In genomic region chr8:107960878-107961277, GRCm38 (mm10) we compare ENCODE assay signal across 13 mouse cellular contexts. TPM values are rescaled to one million over a fixed set of nuclear protein-coding genes. Genes with fewer than 3 reads are reported as not detected.
DNase-seq lines count a peak whose midpoint lies in the region; ATAC-seq and TF ChIP-seq lines count a peak whose summit lies in the region.
"Had no signal": no experiment of that assay in that cellular context is flagged by ENCODE, and none has a peak within 500 bp of the region (broad histone marks: within the 10 kb centered on the region; RNA-seq: fewer than 3 reads in every experiment).

No protein-coding gene starts in this region.

- no peak for TF ChIP-seq POLR2A in cerebellum, adult 2 months (IDR thresholded peaks at IDR 0.05; ENCODE audit: borderline replicate concordance, insufficient read depth, low read length)

- H3K4me2 ChIP-seq in intestine, embryonic 14.5 days (ENCODE audit: low read length) = peak overlapping the region; percentile 26
- H3K4me2 ChIP-seq in intestine, embryonic 16.5 days (ENCODE audit: low read depth, low read length) = no peak overlapping the region
- no peak overlapping the region for H3K4me2 ChIP-seq in embryonic facial prominence, embryonic 11.5 days (ENCODE audit: low read depth, low read length)
- peak overlapping the region; percentile 25; the same call in 1 of the 2 replicates for H3K4me2 ChIP-seq in embryonic facial prominence, embryonic 15.5 days (replicated peaks)
- H3K4me2 ChIP-seq in midbrain, postnatal 0 days (ENCODE audit: low read depth, low read length, poor library complexity, severe bottlenecking) = peak overlapping the region; percentile 18
- H3K4me2 ChIP-seq: liver, embryonic 13.5 days had no signal

- peaks cover 10% of the 10 kb centered on the region; the same call in 1 of the 2 replicates for H3K4me1 ChIP-seq in intestine, embryonic 14.5 days (replicated peaks; ENCODE audit: control insufficient read depth, insufficient read depth, low read length)
- H3K4me1 ChIP-seq in intestine, embryonic 16.5 days (ENCODE audit: control insufficient read depth, insufficient read depth, low read length) = no peaks in the 10 kb centered on the region
- no peaks in the 10 kb centered on the region; the same call in 1 of the 2 replicates for H3K4me1 ChIP-seq in embryonic facial prominence, embryonic 11.5 days (ENCODE audit: control insufficient read depth, insufficient read depth, low read length)
- peaks cover 6% of the 10 kb centered on the region; the same call in 1 of the 2 replicates for H3K4me1 ChIP-seq in embryonic facial prominence, embryonic 15.5 days
- 0 out of 2 replicates have a peak, but pooled peaks cover 3% of the 10 kb centered on the region for H3K4me1 ChIP-seq in midbrain, postnatal 0 days (ENCODE audit: insufficient read depth, low read length)
- H3K4me1 ChIP-seq in cerebellum, adult 2 months (ENCODE audit: control insufficient read depth, insufficient read depth, low read length) = no peaks in the 10 kb centered on the region
- H3K4me1 ChIP-seq: liver, embryonic 13.5 days had no signal

- no peak for ATAC-seq in intestine, embryonic 14.5 days (replicated peaks; ENCODE audit: low FRiP score, low TSS enrichment, low read depth)
- ATAC-seq in intestine, embryonic 16.5 days = no peak
- ATAC-seq in embryonic facial prominence, embryonic 11.5 days (replicated peaks; ENCODE audit: insufficient number of reproducible peaks, low FRiP score, low TSS enrichment, low read depth) = no peak
- ATAC-seq in embryonic facial prominence, embryonic 15.5 days (ENCODE audit: insufficient number of reproducible peaks, low FRiP score, low TSS enrichment, low read depth) = no peak
- ATAC-seq in midbrain, postnatal 0 days (ENCODE audit: low FRiP score) = 0 out of 2 replicates have a peak, but pooled peaks have one; percentile 41
- ATAC-seq: CD4-positive, CD25-positive, alpha-beta regulatory T cell, adult 4 months had no signal

- no peaks in the 10 kb centered on the region for H3K27me3 ChIP-seq in intestine, embryonic 14.5 days (replicated peaks; ENCODE audit: control insufficient read depth, insufficient read depth, low read length)
- H3K27me3 ChIP-seq in intestine, embryonic 16.5 days (replicated peaks; ENCODE audit: control insufficient read depth, insufficient read depth, low read length) = no peaks in the 10 kb centered on the region
- H3K27me3 ChIP-seq in embryonic facial prominence, embryonic 11.5 days (ENCODE audit: control insufficient read depth, insufficient read depth, low read length) = no peaks in the 10 kb centered on the region
- H3K27me3 ChIP-seq in embryonic facial prominence, embryonic 15.5 days = peaks cover 3% of the 10 kb centered on the region; the same call in 1 of the 2 replicates
- H3K27me3 ChIP-seq in midbrain, postnatal 0 days (ENCODE audit: insufficient read depth, low read length) = no peaks in the 10 kb centered on the region
- no peaks in the 10 kb centered on the region; the same call in 1 of the 2 replicates for H3K27me3 ChIP-seq in cerebellum, adult 2 months (ENCODE audit: control insufficient read depth, insufficient read depth, low read length)
- H3K27me3 ChIP-seq: liver, embryonic 13.5 days had no signal

- DNase-seq in intestine, embryonic 14.5 days (ENCODE audit: low spot score) = no peak
- DNase-seq in embryonic facial prominence, embryonic 11.5 days (ENCODE audit: low spot score) = no peak
- no peak for DNase-seq in midbrain, postnatal 0 days (ENCODE audit: low spot score)
- no peak for DNase-seq in layer of hippocampus, adult 9-10 months (ENCODE audit: low spot score)
- DNase-seq in cerebellum, adult 2 months = no peak
- DNase-seq: cerebellum, postnatal 10 days; gastrocnemius, postnatal 36 days; kidney, adult 11 months; liver, embryonic 13.5 days; thymus, postnatal 36 days had no signal

- H3K9ac ChIP-seq in intestine, embryonic 14.5 days (ENCODE audit: low read length) = no peak overlapping the region
- H3K9ac ChIP-seq in intestine, embryonic 16.5 days (ENCODE audit: low read depth, low read length) = no peak overlapping the region
- no peak overlapping the region for H3K9ac ChIP-seq in embryonic facial prominence, embryonic 11.5 days (replicated peaks; ENCODE audit: low read length)
- no peak overlapping the region for H3K9ac ChIP-seq in embryonic facial prominence, embryonic 15.5 days
- peak overlapping the region; percentile 14; the same call in 1 of the 2 replicates for H3K9ac ChIP-seq in midbrain, postnatal 0 days (replicated peaks; ENCODE audit: low read length, poor library complexity, severe bottlenecking)
- H3K9ac ChIP-seq: liver, embryonic 13.5 days had no signal

- 36% methylated on average over 8 of the region's 8 CpGs for WGBS in intestine, embryonic 14.5 days
- 39% methylated on average over 8 of the region's 8 CpGs for WGBS in intestine, embryonic 16.5 days
- WGBS in embryonic facial prominence, embryonic 11.5 days = 50% methylated on average over 8 of the region's 8 CpGs
- 19% methylated on average over 8 of the region's 8 CpGs for WGBS in embryonic facial prominence, embryonic 15.5 days
- 35% methylated on average over 8 of the region's 8 CpGs for WGBS in midbrain, postnatal 0 days
- 56% methylated on average over 8 of the region's 8 CpGs for WGBS in cerebellum, adult 2 months

- no peak overlapping the region for H3K4me3 ChIP-seq in intestine, embryonic 14.5 days (ENCODE audit: low read depth, low read length)
- no peak overlapping the region for H3K4me3 ChIP-seq in intestine, embryonic 16.5 days (ENCODE audit: low read length)
- H3K4me3 ChIP-seq in embryonic facial prominence, embryonic 11.5 days (ENCODE audit: low read depth, low read length) = no peak overlapping the region
- H3K4me3 ChIP-seq in embryonic facial prominence, embryonic 15.5 days (replicated peaks) = no peak overlapping the region
- H3K4me3 ChIP-seq in midbrain, postnatal 0 days (ENCODE audit: low read depth, low read length) = no peak overlapping the region
- H3K4me3 ChIP-seq in cerebellum, adult 2 months (replicated peaks; ENCODE audit: insufficient read depth, low read depth, low read length) = no peak overlapping the region
- H3K4me3 ChIP-seq: liver, embryonic 13.5 days had no signal

- no peak for TF ChIP-seq CTCF in midbrain, postnatal 0 days (IDR thresholded peaks at IDR 0.05)
- TF ChIP-seq CTCF in cerebellum, adult 2 months (IDR thresholded peaks at IDR 0.05; ENCODE audit: borderline replicate concordance, insufficient read depth, low read depth, low read length) = no peak

- H3K9me3 ChIP-seq in intestine, embryonic 14.5 days (ENCODE audit: control insufficient read depth, low read length) = no peaks in the 10 kb centered on the region
- no peaks in the 10 kb centered on the region for H3K9me3 ChIP-seq in intestine, embryonic 16.5 days (ENCODE audit: control insufficient read depth, low read length)
- no peaks in the 10 kb centered on the region for H3K9me3 ChIP-seq in embryonic facial prominence, embryonic 11.5 days (replicated peaks; ENCODE audit: control insufficient read depth, low read length)
- no peaks in the 10 kb centered on the region for H3K9me3 ChIP-seq in embryonic facial prominence, embryonic 15.5 days (replicated peaks)
- no peaks in the 10 kb centered on the region for H3K9me3 ChIP-seq in midbrain, postnatal 0 days (ENCODE audit: low read length)
- H3K9me3 ChIP-seq: liver, embryonic 13.5 days had no signal

- H3K27ac ChIP-seq in intestine, embryonic 14.5 days (ENCODE audit: low read depth) = no peak overlapping the region
- H3K27ac ChIP-seq in intestine, embryonic 16.5 days (ENCODE audit: low read length) = no peak overlapping the region
- 0 out of 2 replicates have a peak overlapping the region, but pooled peaks have one; percentile 35 for H3K27ac ChIP-seq in embryonic facial prominence, embryonic 11.5 days (replicated peaks; ENCODE audit: low read depth, low read length)
- H3K27ac ChIP-seq in embryonic facial prominence, embryonic 15.5 days (replicated peaks) = peak overlapping the region; percentile 17; the same call in 1 of the 2 replicates
- peak overlapping the region; percentile 76 for H3K27ac ChIP-seq in midbrain, postnatal 0 days (ENCODE audit: low read depth, low read length)
- H3K27ac ChIP-seq in cerebellum, adult 2 months (ENCODE audit: insufficient read depth, low read length) = no peak overlapping the region
- H3K27ac ChIP-seq: liver, embryonic 13.5 days had no signal

- H3K36me3 ChIP-seq in intestine, embryonic 14.5 days (ENCODE audit: control insufficient read depth, insufficient read depth, low read length) = no peaks in the 10 kb centered on the region
- H3K36me3 ChIP-seq in intestine, embryonic 16.5 days (ENCODE audit: control insufficient read depth, insufficient read depth, low read length) = no peaks in the 10 kb centered on the region
- H3K36me3 ChIP-seq in embryonic facial prominence, embryonic 11.5 days (replicated peaks; ENCODE audit: control insufficient read depth, insufficient read depth, low read depth, low read length) = no peaks in the 10 kb centered on the region
- H3K36me3 ChIP-seq in embryonic facial prominence, embryonic 15.5 days = no peaks in the 10 kb centered on the region
- H3K36me3 ChIP-seq in midbrain, postnatal 0 days (ENCODE audit: insufficient read depth, low read length) = no peaks in the 10 kb centered on the region
- H3K36me3 ChIP-seq: liver, embryonic 13.5 days had no signal

RNA-seq across cellular contexts. Expression of gene Zfhx3, which starts 18.4 kb away (rescaled TPM):
- 15.7 and 16.4 TPM in 2 replicates for polyA plus RNA-seq in intestine, embryonic 14.5 days (2014; fragmentation: Nextera tagmentation; extraction: Ambion mirVana)
- 5.9 and 6.1 TPM in 2 replicates for polyA plus RNA-seq in intestine, embryonic 16.5 days (2015; fragmentation: Nextera tagmentation; extraction: Ambion mirVana)
- polyA plus RNA-seq in embryonic facial prominence, embryonic 11.5 days (2014; fragmentation: Nextera tagmentation; extraction: Ambion mirVana) = 27.5 and 27.6 TPM in 2 replicates
- 11.8 and 13.9 TPM in 2 replicates for polyA plus RNA-seq in embryonic facial prominence, embryonic 15.5 days (2015; fragmentation: Nextera tagmentation; extraction: Ambion mirVana)
- total RNA-seq in midbrain, postnatal 0 days (2014; rRNA removed) = 44.5 and 52.0 TPM in 2 replicates
- 25.0 and 33.1 TPM in 2 replicates for polyA plus RNA-seq in midbrain, postnatal 0 days (2015; fragmentation: Nextera tagmentation; extraction: Ambion mirVana)
- 2.5 and 3.3 TPM in 2 replicates for polyA plus RNA-seq in cerebellum, adult 2 months (2012; rRNA removed)

Comparison
In these comparisons a context has a peak if more than half of its experiments do, and no peak if none do; other contexts are left out.
1. H3K4me2 ChIP-seq: peak in intestine, embryonic 14.5 days (single experiment), embryonic facial prominence, embryonic 15.5 days (single experiment) and midbrain, postnatal 0 days (single experiment); none in intestine, embryonic 16.5 days (single experiment) and embryonic facial prominence, embryonic 11.5 days (single experiment).
2. H3K27ac ChIP-seq: peak in embryonic facial prominence, embryonic 11.5 days (single experiment), embryonic facial prominence, embryonic 15.5 days (single experiment) and midbrain, postnatal 0 days (single experiment); none in intestine, embryonic 14.5 days (single experiment), intestine, embryonic 16.5 days (single experiment) and cerebellum, adult 2 months (single experiment).